ENCODE assay signal across 14 mouse cellular contexts in genomic region chr5:137892954-137893353, GRCm38 (mm10). TPM values are rescaled to one million over a fixed set of nuclear protein-coding genes. Genes with fewer than 3 reads are reported as not detected.
DNase-seq lines count a peak whose midpoint lies in the region; ATAC-seq and TF ChIP-seq lines count a peak whose summit lies in the region.
"Had no signal": no experiment of that assay in that cellular context is flagged by ENCODE, and none has a peak within 500 bp of the region (broad histone marks: within the 10 kb centered on the region; RNA-seq: fewer than 3 reads in every experiment).

No protein-coding gene starts in this region.

- ATAC-seq in midbrain, embryonic 14.5 days (ENCODE audit: low FRiP score, low TSS enrichment) = no peak
- no peak for ATAC-seq in midbrain, embryonic 15.5 days (replicated peaks)
- ATAC-seq in stomach, postnatal 0 days (ENCODE audit: low FRiP score, low TSS enrichment) = no peak
- ATAC-seq in hindbrain, embryonic 14.5 days (ENCODE audit: low FRiP score) = no peak

- H3K9ac ChIP-seq in heart, adult 2 months (ENCODE audit: low read depth, low read length) = no peak overlapping the region
- H3K9ac ChIP-seq in midbrain, embryonic 14.5 days (replicated peaks; ENCODE audit: low read length) = no peak overlapping the region
- H3K9ac ChIP-seq in midbrain, embryonic 15.5 days = no peak overlapping the region
- no peak overlapping the region for H3K9ac ChIP-seq in stomach, postnatal 0 days (ENCODE audit: low read length)
- no peak overlapping the region for H3K9ac ChIP-seq in hindbrain, embryonic 14.5 days
- H3K9ac ChIP-seq: liver, embryonic 13.5 days had no signal

- H3K27me3 ChIP-seq in heart, adult 2 months (ENCODE audit: control insufficient read depth, insufficient read depth, low read length) = no peaks in the 10 kb centered on the region
- no peaks in the 10 kb centered on the region for H3K27me3 ChIP-seq in midbrain, embryonic 14.5 days (ENCODE audit: control insufficient read depth, insufficient read depth, low read length)
- no peaks in the 10 kb centered on the region for H3K27me3 ChIP-seq in midbrain, embryonic 15.5 days (replicated peaks)
- no peaks in the 10 kb centered on the region for H3K27me3 ChIP-seq in stomach, postnatal 0 days (ENCODE audit: control insufficient read depth, insufficient read depth, low read length)
- H3K27me3 ChIP-seq in hindbrain, embryonic 14.5 days (ENCODE audit: control insufficient read depth, insufficient read depth, low read length) = no peaks in the 10 kb centered on the region
- H3K27me3 ChIP-seq: liver, embryonic 13.5 days had no signal

- H3K27ac ChIP-seq in heart, adult 2 months = no peak overlapping the region
- H3K27ac ChIP-seq in midbrain, embryonic 14.5 days (replicated peaks; ENCODE audit: low read depth, low read length) = no peak overlapping the region
- no peak overlapping the region for H3K27ac ChIP-seq in midbrain, embryonic 15.5 days
- H3K27ac ChIP-seq in stomach, postnatal 0 days (replicated peaks) = no peak overlapping the region
- no peak overlapping the region for H3K27ac ChIP-seq in hindbrain, embryonic 14.5 days
- H3K27ac ChIP-seq: liver, embryonic 13.5 days had no signal

- intact Hi-C loops in heart, adult 2 months (cut with DNase I) = no loop called here

- TF ChIP-seq CTCF in heart, adult 2 months (IDR thresholded peaks at IDR 0.05) = peak; percentile 30; the same call in 1 of the 2 replicates
- TF ChIP-seq CTCF in stomach, postnatal 0 days (IDR thresholded peaks at IDR 0.05; ENCODE audit: low read depth) = peak; percentile 65

- no peak for TF ChIP-seq POLR2A in heart, adult 2 months (IDR thresholded peaks at IDR 0.05; ENCODE audit: insufficient read depth, low read depth, low read length)

- H3K4me2 ChIP-seq in midbrain, embryonic 14.5 days (ENCODE audit: low read length) = no peak overlapping the region
- H3K4me2 ChIP-seq in midbrain, embryonic 15.5 days = no peak overlapping the region
- H3K4me2 ChIP-seq in stomach, postnatal 0 days (replicated peaks; ENCODE audit: low read depth) = no peak overlapping the region
- H3K4me2 ChIP-seq in hindbrain, embryonic 14.5 days (replicated peaks) = no peak overlapping the region
- H3K4me2 ChIP-seq: liver, embryonic 13.5 days had no signal

- H3K4me1 ChIP-seq in heart, adult 2 months (ENCODE audit: control insufficient read depth, insufficient read depth, low read length) = no peaks in the 10 kb centered on the region
- H3K4me1 ChIP-seq in midbrain, embryonic 14.5 days (ENCODE audit: control insufficient read depth, insufficient read depth, low read length) = no peaks in the 10 kb centered on the region
- H3K4me1 ChIP-seq in midbrain, embryonic 15.5 days = no peaks in the 10 kb centered on the region
- no peaks in the 10 kb centered on the region for H3K4me1 ChIP-seq in stomach, postnatal 0 days (replicated peaks; ENCODE audit: control insufficient read depth, insufficient read depth)
- no peaks in the 10 kb centered on the region for H3K4me1 ChIP-seq in hindbrain, embryonic 14.5 days (replicated peaks; ENCODE audit: control insufficient read depth, insufficient read depth, low read length)
- H3K4me1 ChIP-seq: liver, embryonic 13.5 days; megakaryocyte, embryonic 14.5 days had no signal

- no peak for TF ChIP-seq EP300 in heart, adult 2 months (IDR thresholded peaks at IDR 0.05; ENCODE audit: insufficient read depth, low read depth, low read length)
- TF ChIP-seq EP300 in stomach, postnatal 0 days (optimal IDR thresholded peaks at IDR 0.05) = no peak

- H3K36me3 ChIP-seq in heart, adult 2 months (ENCODE audit: control insufficient read depth, insufficient read depth, low read length) = no peaks in the 10 kb centered on the region
- no peaks in the 10 kb centered on the region for H3K36me3 ChIP-seq in midbrain, embryonic 14.5 days (ENCODE audit: control insufficient read depth, insufficient read depth, low read length)
- H3K36me3 ChIP-seq in midbrain, embryonic 15.5 days (replicated peaks) = no peaks in the 10 kb centered on the region
- no peaks in the 10 kb centered on the region for H3K36me3 ChIP-seq in stomach, postnatal 0 days (ENCODE audit: control insufficient read depth, insufficient read depth, low read length)
- no peaks in the 10 kb centered on the region for H3K36me3 ChIP-seq in hindbrain, embryonic 14.5 days (replicated peaks; ENCODE audit: control insufficient read depth, insufficient read depth)
- H3K36me3 ChIP-seq: liver, embryonic 13.5 days had no signal

- 66% methylated on average over 1 of the region's 1 CpGs for WGBS in heart, adult 2 months
- 61% methylated on average over 1 of the region's 1 CpGs for whole genome bisulfite sequencing in midbrain, embryonic 14.5 days
- WGBS in midbrain, embryonic 15.5 days = 66% methylated on average over 1 of the region's 1 CpGs
- WGBS in stomach, postnatal 0 days = 53% methylated on average over 1 of the region's 1 CpGs
- WGBS in hindbrain, embryonic 14.5 days = 61% methylated on average over 1 of the region's 1 CpGs

- H3K9me3 ChIP-seq in midbrain, embryonic 14.5 days (ENCODE audit: control insufficient read depth, low read length) = no peaks in the 10 kb centered on the region
- no peaks in the 10 kb centered on the region for H3K9me3 ChIP-seq in midbrain, embryonic 15.5 days
- no peaks in the 10 kb centered on the region for H3K9me3 ChIP-seq in stomach, postnatal 0 days (ENCODE audit: control insufficient read depth, low read length)
- H3K9me3 ChIP-seq in hindbrain, embryonic 14.5 days (ENCODE audit: control insufficient read depth, low read length) = no peaks in the 10 kb centered on the region
- H3K9me3 ChIP-seq: liver, embryonic 13.5 days; megakaryocyte, embryonic 14.5 days had no signal

- no peak overlapping the region for H3K4me3 ChIP-seq in heart, adult 2 months
- no peak overlapping the region for H3K4me3 ChIP-seq in midbrain, embryonic 14.5 days (replicated peaks; ENCODE audit: low read depth, low read length)
- H3K4me3 ChIP-seq in midbrain, embryonic 15.5 days = no peak overlapping the region
- no peak overlapping the region for H3K4me3 ChIP-seq in stomach, postnatal 0 days (ENCODE audit: low read depth, low read length)
- no peak overlapping the region for H3K4me3 ChIP-seq in hindbrain, embryonic 14.5 days (replicated peaks; ENCODE audit: low read length)
- H3K4me3 ChIP-seq: liver, embryonic 13.5 days; megakaryocyte, embryonic 14.5 days had no signal

- DNase-seq in heart, adult 2 months = no peak
- DNase-seq in heart, adult 9 months (ENCODE audit: low spot score in 2 of 2) = no peak
- peak; percentile 15 for DNase-seq in midbrain, embryonic 14.5 days
- DNase-seq in ZHBTc4 (ENCODE audit: low read depth, low spot score) = peak; percentile 67
- no peak for DNase-seq in stomach, postnatal 0 days (ENCODE audit: low spot score)
- DNase-seq in hindbrain, embryonic 14.5 days (ENCODE audit: low spot score) = no peak
- no peak for DNase-seq in right cerebral cortex, adult 18-20 months
- DNase-seq: cerebellum, postnatal 25 days; heart, postnatal 36 days; layer of hippocampus, postnatal 36 days; liver, embryonic 13.5 days had no signal

- H3K79me2 ChIP-seq in heart, adult 2 months (replicated peaks; ENCODE audit: control insufficient read depth, insufficient read depth, low read length) = no peaks in the 10 kb centered on the region

RNA-seq across cellular contexts. Expression of gene Pilrb2, which starts 21.3 kb away (rescaled TPM):
- total RNA-seq in heart, adult 2 months (2021) = 1 to 10 TPM; 1.1 to 1.3 TPM
- 1.4 and 3.2 TPM in 2 replicates for polyA plus RNA-seq in heart, adult 2 months (2012; rRNA removed)
- polyA plus RNA-seq in midbrain, embryonic 14.5 days (2014; fragmentation: Nextera tagmentation; extraction: Ambion mirVana) = 0.57 TPM in 1 of 2 replicates, not detected in the other
- not detected in 2 replicates for polyA plus RNA-seq in midbrain, embryonic 15.5 days (2015; fragmentation: Nextera tagmentation; extraction: Ambion mirVana)
- polyA plus RNA-seq in stomach, postnatal 0 days (2015; fragmentation: Nextera tagmentation; extraction: Ambion mirVana) = 0.49 and 0.88 TPM in 2 replicates
- polyA plus RNA-seq in hindbrain, embryonic 14.5 days (2014; fragmentation: Nextera tagmentation; extraction: Ambion mirVana) = not detected in 2 replicates
- total RNA-seq: layer of hippocampus, postnatal 36 days had no signal

RNA-seq across cellular contexts. Expression of gene Cyp3a13, which starts 28.5 kb away (rescaled TPM):
- total RNA-seq in heart, adult 2 months (2021) = under 1 TPM; 0.13 to 0.18 TPM
- polyA plus RNA-seq in heart, adult 2 months (2012; rRNA removed) = 0.06 TPM in 1 of 2 replicates, not detected in the other
- polyA plus RNA-seq in midbrain, embryonic 14.5 days (2014; fragmentation: Nextera tagmentation; extraction: Ambion mirVana) = not detected in 2 replicates
- not detected in 2 replicates for polyA plus RNA-seq in midbrain, embryonic 15.5 days (2015; fragmentation: Nextera tagmentation; extraction: Ambion mirVana)
- polyA plus RNA-seq in stomach, postnatal 0 days (2015; fragmentation: Nextera tagmentation; extraction: Ambion mirVana) = 34.5 and 34.8 TPM in 2 replicates
- polyA plus RNA-seq in hindbrain, embryonic 14.5 days (2014; fragmentation: Nextera tagmentation; extraction: Ambion mirVana) = not detected in 2 replicates
- polyA plus RNA-seq: kidney, embryonic 14.5 days had no signal

RNA-seq across cellular contexts. Expression of gene Pilrb1, which starts 35.0 kb away (rescaled TPM):
- total RNA-seq in heart, adult 2 months (2021) = 1 to 10 TPM; 1.1 to 2.0 TPM
- 2.3 and 4.2 TPM in 2 replicates for polyA plus RNA-seq in heart, adult 2 months (2012; rRNA removed)
- not detected in 2 replicates for polyA plus RNA-seq in midbrain, embryonic 14.5 days (2014; fragmentation: Nextera tagmentation; extraction: Ambion mirVana)
- not detected in 2 replicates for polyA plus RNA-seq in midbrain, embryonic 15.5 days (2015; fragmentation: Nextera tagmentation; extraction: Ambion mirVana)
- polyA plus RNA-seq in stomach, postnatal 0 days (2015; fragmentation: Nextera tagmentation; extraction: Ambion mirVana) = 0.33 and 0.40 TPM in 2 replicates
- not detected in 2 replicates for polyA plus RNA-seq in hindbrain, embryonic 14.5 days (2014; fragmentation: Nextera tagmentation; extraction: Ambion mirVana)
- total RNA-seq: layer of hippocampus, postnatal 36 days had no signal

RNA-seq across cellular contexts. Expression of gene Pilra, which starts 56.9 kb away (rescaled TPM):
- total RNA-seq in heart, adult 2 months (2021) = 1 to 10 TPM in 1 of 2 experiments, under 1 TPM in 1; 0.97 to 3.1 TPM
- polyA plus RNA-seq in heart, adult 2 months (2012; rRNA removed) = 2.6 and 5.3 TPM in 2 replicates
- 0.26 and 0.51 TPM in 2 replicates for polyA plus RNA-seq in midbrain, embryonic 14.5 days (2014; fragmentation: Nextera tagmentation; extraction: Ambion mirVana)
- 0.17 TPM in 1 of 2 replicates, not detected in the other for polyA plus RNA-seq in midbrain, embryonic 15.5 days (2015; fragmentation: Nextera tagmentation; extraction: Ambion mirVana)
- polyA plus RNA-seq in stomach, postnatal 0 days (2015; fragmentation: Nextera tagmentation; extraction: Ambion mirVana) = 0.64 and 1.4 TPM in 2 replicates
- 0.40 and 0.62 TPM in 2 replicates for polyA plus RNA-seq in hindbrain, embryonic 14.5 days (2014; fragmentation: Nextera tagmentation; extraction: Ambion mirVana)

Comparison
In these comparisons a context has a peak if more than half of its experiments do, and no peak if none do; other contexts are left out.
1. DNase-seq: peak in midbrain, embryonic 14.5 days (single experiment) and ZHBTc4 (single experiment); none in heart, adult 2 months (0 of 2), heart, adult 9 months (0 of 2), stomach, postnatal 0 days (single experiment), hindbrain, embryonic 14.5 days (single experiment) and right cerebral cortex, adult 18-20 months (single experiment).
2. RNA of gene Cyp3a13, which starts 28.5 kb away (polyA plus RNA-seq): 34.5 to 34.8 TPM in stomach, postnatal 0 days; 0.06 TPM in heart, adult 2 months, not detected in midbrain, embryonic 14.5 days, not detected in midbrain, embryonic 15.5 days and not detected in hindbrain, embryonic 14.5 days; every median in the first group is over 10 times any median in the second.